Mouse (Mus musculus): ENCODE results near the gene Maff. TPM values are rescaled to one million over a fixed set of nuclear protein-coding genes. Genes with fewer than 3 reads are reported as not detected.

The Maff gene
- polyA plus RNA-seq, 1 experiment from 2014 or later, result 7.1 TPM

DNA sequence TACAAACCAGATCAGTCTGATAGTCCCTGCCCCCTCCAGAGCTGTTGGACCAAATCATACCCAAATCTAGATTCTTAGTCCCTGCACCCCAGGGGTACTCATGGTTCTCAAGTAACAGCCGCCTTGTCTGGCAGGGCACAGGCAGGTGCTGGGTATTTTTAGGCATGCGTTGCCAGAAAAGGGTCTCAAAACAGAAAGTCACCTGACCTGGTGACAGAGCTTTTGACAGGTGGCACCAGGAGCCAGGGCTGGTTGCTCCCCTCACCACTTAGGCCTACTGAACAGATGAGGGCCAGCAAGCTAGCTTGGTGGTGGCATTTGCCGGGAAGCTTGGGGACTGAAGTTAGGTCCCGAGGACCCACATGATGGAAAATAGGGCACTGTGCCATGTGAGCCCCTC, 60.1 kb downstream of the Maff start:
- Histone ChIP-seq H3K9ac (ENCODE audit: low read depth, low read length) (no peak overlapping the region), H3K4me1 (ENCODE audit: control insufficient read depth, insufficient read depth, low read length) (peaks cover 11% of the 10 kb centered on the region), H3K36me3 (ENCODE audit: control insufficient read depth, insufficient read depth, low read length) (no peaks in the 10 kb centered on the region), H3K4me2 (ENCODE audit: low read depth, low read length) (no peak overlapping the region), H3K27me3 (replicated peaks; ENCODE audit: control insufficient read depth, insufficient read depth, low read length) (no peaks in the 10 kb centered on the region), H3K27ac (ENCODE audit: low read length) (no peak overlapping the region), H3K9me3 (ENCODE audit: control insufficient read depth, low read length) (no peaks in the 10 kb centered on the region), H3K4me3 (ENCODE audit: low read length) (no peak overlapping the region)
- WGBS, result 81% methylated on average over 4 of the region's 4 CpGs
- ATAC-seq, result no peak

MicroRNA genes within 50 kb of the gene (microRNA counts, 519-probe panel; counts per million panel counts)
- 1,618 counts per million, percentile 17 among the panel's probes with 10 or more counts for microRNA mmu-miR-1943

Small RNA genes within 50 kb of the gene (microRNA-seq; reads per million reads assigned to microRNA genes)
- gene Mir1943, result 1.8 reads per million

Other genes starting within 250 kb of the Maff start
- 5.2 and 6.3 TPM in 2 replicates for gene Micall1, start 237.7 kb upstream of the Maff start, polyA plus RNA-seq (2015; fragmentation: Nextera tagmentation; extraction: Ambion mirVana)
- 287 and 317 TPM in 2 replicates for gene Polr2f, start 205.6 kb upstream of the Maff start, polyA plus RNA-seq (2015; fragmentation: Nextera tagmentation; extraction: Ambion mirVana)
- gene 1700088E04Rik, start 205.4 kb upstream of the Maff start, polyA plus RNA-seq (2015; fragmentation: Nextera tagmentation; extraction: Ambion mirVana), result 4.2 and 5.7 TPM in 2 replicates
- 5.2 and 5.4 TPM in 2 replicates for gene Sox10, start 181.4 kb upstream of the Maff start, polyA plus RNA-seq (2015; fragmentation: Nextera tagmentation; extraction: Ambion mirVana)
- gene Pick1, start 117.4 kb upstream of the Maff start, polyA plus RNA-seq (2015; fragmentation: Nextera tagmentation; extraction: Ambion mirVana), result 51.2 and 56.2 TPM in 2 replicates
- gene Gm49486, start 117.2 kb upstream of the Maff start, polyA plus RNA-seq (2015; fragmentation: Nextera tagmentation; extraction: Ambion mirVana), result 0.29 and 0.32 TPM in 2 replicates
- 0.07 TPM in 1 of 2 replicates, not detected in the other for gene Slc16a8, start 91.9 kb upstream of the Maff start, polyA plus RNA-seq (2015; fragmentation: Nextera tagmentation; extraction: Ambion mirVana)
- 13.6 and 17.9 TPM in 2 replicates for gene Baiap2l2, start 61.1 kb upstream of the Maff start, polyA plus RNA-seq (2015; fragmentation: Nextera tagmentation; extraction: Ambion mirVana)
- gene Pla2g6, start 18.2 kb upstream of the Maff start, polyA plus RNA-seq (2015; fragmentation: Nextera tagmentation; extraction: Ambion mirVana), result 27.1 and 28.3 TPM in 2 replicates
- gene Tmem184b, start 56.9 kb downstream of the Maff start, polyA plus RNA-seq (2015; fragmentation: Nextera tagmentation; extraction: Ambion mirVana), result 43.6 and 46.4 TPM in 2 replicates
- 28.9 and 30.8 TPM in 2 replicates for gene Csnk1e, start 108.9 kb downstream of the Maff start, polyA plus RNA-seq (2015; fragmentation: Nextera tagmentation; extraction: Ambion mirVana)
- not detected in 2 replicates for gene Kcnj4, start 158.6 kb downstream of the Maff start, polyA plus RNA-seq (2015; fragmentation: Nextera tagmentation; extraction: Ambion mirVana)
- 72.5 and 74.5 TPM in 2 replicates for gene Kdelr3, start 169.8 kb downstream of the Maff start, polyA plus RNA-seq (2015; fragmentation: Nextera tagmentation; extraction: Ambion mirVana)
- 29.4 and 29.8 TPM in 2 replicates for gene Ddx17, start 200.1 kb downstream of the Maff start, polyA plus RNA-seq (2015; fragmentation: Nextera tagmentation; extraction: Ambion mirVana)